Mouse (Mus musculus): ENCODE results near the gene Rasa3. TPM values are rescaled to one million over a fixed set of nuclear protein-coding genes. Genes with fewer than 3 reads are reported as not detected.
A peak's percentile ranks its signal among the peaks of the same experiment; 100 is the strongest.

The Rasa3 gene
- polyA plus RNA-seq, 1 experiment from 2014 or later = 32.6 TPM

GRCm38 (mm10) chr8:13688461-13688860 is 11.1 kb upstream of the Rasa3 start:
- Histone ChIP-seq H3K27ac (no peak overlapping the region), H3K4me3 (replicated peaks; ENCODE audit: low read length) (no peak overlapping the region), H3K4me1 (replicated peaks; ENCODE audit: control insufficient read depth, insufficient read depth, low read length) (peaks cover 7% of the 10 kb centered on the region; the same call in 1 of the 2 replicates), H3K36me3 (replicated peaks; ENCODE audit: control insufficient read depth, insufficient read depth) (no peaks in the 10 kb centered on the region), H3K9ac (no peak overlapping the region), H3K4me2 (replicated peaks) (no peak overlapping the region), H3K9me3 (ENCODE audit: control insufficient read depth, low read length) (no peaks in the 10 kb centered on the region), H3K27me3 (ENCODE audit: control insufficient read depth, insufficient read depth, low read length) (no peaks in the 10 kb centered on the region)
- ATAC-seq (ENCODE audit: low FRiP score) (no peak), DNase-seq (ENCODE audit: low spot score) (no peak)
- 53% methylated on average over 6 of the region's 6 CpGs for WGBS

GRCm38 (mm10) chr8:13687941-13688340 is 10.5 kb upstream of the Rasa3 start:
- ATAC-seq (ENCODE audit: low FRiP score) (no peak), DNase-seq (ENCODE audit: low spot score) (no peak)
- Histone ChIP-seq H3K27me3 (ENCODE audit: control insufficient read depth, insufficient read depth, low read length) (no peaks in the 10 kb centered on the region), H3K9ac (no peak overlapping the region), H3K9me3 (ENCODE audit: control insufficient read depth, low read length) (no peaks in the 10 kb centered on the region), H3K36me3 (replicated peaks; ENCODE audit: control insufficient read depth, insufficient read depth) (no peaks in the 10 kb centered on the region), H3K27ac (no peak overlapping the region), H3K4me1 (replicated peaks; ENCODE audit: control insufficient read depth, insufficient read depth, low read length) (peaks cover 7% of the 10 kb centered on the region; the same call in 1 of the 2 replicates), H3K4me2 (replicated peaks) (no peak overlapping the region), H3K4me3 (replicated peaks; ENCODE audit: low read length) (no peak overlapping the region)
- WGBS = 79% methylated on average over 4 of the region's 4 CpGs

- H3K9ac ChIP-seq = no peak overlapping the region
- H3K36me3 ChIP-seq (replicated peaks; ENCODE audit: control insufficient read depth, insufficient read depth) = no peaks in the 10 kb centered on the region
- H3K27me3 ChIP-seq (ENCODE audit: control insufficient read depth, insufficient read depth, low read length) = no peaks in the 10 kb centered on the region
- H3K4me1 ChIP-seq (replicated peaks; ENCODE audit: control insufficient read depth, insufficient read depth, low read length) = peaks cover 2% of the 10 kb centered on the region; the same call in 1 of the 2 replicates
- 95% methylated on average over 8 of the region's 8 CpGs for WGBS
- H3K4me2 ChIP-seq (replicated peaks) = no peak overlapping the region
- DNase-seq (ENCODE audit: low spot score) (no peak), ATAC-seq (ENCODE audit: low FRiP score) (no peak)
- H3K4me3 ChIP-seq (replicated peaks; ENCODE audit: low read length) = no peak overlapping the region
- H3K9me3 ChIP-seq (ENCODE audit: control insufficient read depth, low read length) = no peaks in the 10 kb centered on the region
- H3K27ac ChIP-seq = no peak overlapping the region
Observed at GRCm38 (mm10) chr8:13687101-13687717, 9.8 kb upstream of the Rasa3 start.

- WGBS = 71% methylated on average over 7 of the region's 7 CpGs
Observed at GRCm38 (mm10) chr8:13686426-13686825, 9.0 kb upstream of the Rasa3 start.

GRCm38 (mm10) chr8:13685674-13686314 is 8.4 kb upstream of the Rasa3 start:
- Histone ChIP-seq H3K4me1 (replicated peaks; ENCODE audit: control insufficient read depth, insufficient read depth, low read length) (no peaks in the 10 kb centered on the region), H3K27ac (no peak overlapping the region), H3K4me3 (replicated peaks; ENCODE audit: low read length) (no peak overlapping the region), H3K4me2 (replicated peaks) (no peak overlapping the region), H3K9me3 (ENCODE audit: control insufficient read depth, low read length) (no peaks in the 10 kb centered on the region), H3K9ac (no peak overlapping the region), H3K36me3 (replicated peaks; ENCODE audit: control insufficient read depth, insufficient read depth) (no peaks in the 10 kb centered on the region), H3K27me3 (ENCODE audit: control insufficient read depth, insufficient read depth, low read length) (no peaks in the 10 kb centered on the region)
- 90% methylated on average over 16 of the region's 16 CpGs for WGBS
- DNase-seq (ENCODE audit: low spot score) (no peak), ATAC-seq (ENCODE audit: low FRiP score) (no peak)

More at GRCm38 (mm10) chr8:13686426-13686825, 9.0 kb upstream of the Rasa3 start:
- H3K9ac ChIP-seq = no peak overlapping the region
- H3K4me2 ChIP-seq (replicated peaks) = no peak overlapping the region
- H3K36me3 ChIP-seq (replicated peaks; ENCODE audit: control insufficient read depth, insufficient read depth) = no peaks in the 10 kb centered on the region
- H3K4me1 ChIP-seq (replicated peaks; ENCODE audit: control insufficient read depth, insufficient read depth, low read length) = no peaks in the 10 kb centered on the region
- H3K27me3 ChIP-seq (ENCODE audit: control insufficient read depth, insufficient read depth, low read length) = no peaks in the 10 kb centered on the region
- DNase-seq (ENCODE audit: low spot score) (no peak), ATAC-seq (ENCODE audit: low FRiP score) (no peak)
- no peak overlapping the region for H3K4me3 ChIP-seq (replicated peaks; ENCODE audit: low read length)
- H3K9me3 ChIP-seq (ENCODE audit: control insufficient read depth, low read length) = no peaks in the 10 kb centered on the region
- no peak overlapping the region for H3K27ac ChIP-seq

- H3K27me3 ChIP-seq (ENCODE audit: control insufficient read depth, insufficient read depth, low read length) = no peaks in the 10 kb centered on the region
- H3K4me2 ChIP-seq (replicated peaks) = no peak overlapping the region
- H3K9ac ChIP-seq = no peak overlapping the region
- ATAC-seq (ENCODE audit: low FRiP score) = no peak
- no peaks in the 10 kb centered on the region for H3K9me3 ChIP-seq (ENCODE audit: control insufficient read depth, low read length)
- WGBS = 77% methylated on average over 7 of the region's 7 CpGs
- no peaks in the 10 kb centered on the region for H3K36me3 ChIP-seq (replicated peaks; ENCODE audit: control insufficient read depth, insufficient read depth)
- no peak overlapping the region for H3K4me3 ChIP-seq (replicated peaks; ENCODE audit: low read length)
- DNase-seq (ENCODE audit: low spot score) = no peak
- H3K27ac ChIP-seq = no peak overlapping the region
- H3K4me1 ChIP-seq (replicated peaks; ENCODE audit: control insufficient read depth, insufficient read depth, low read length) = no peaks in the 10 kb centered on the region
Observed at GRCm38 (mm10) chr8:13684131-13684530, 6.7 kb upstream of the Rasa3 start.

GRCm38 (mm10) chr8:13678182-13678581 is 779 bp upstream of the Rasa3 start:
- Histone ChIP-seq H3K4me1 (replicated peaks; ENCODE audit: control insufficient read depth, insufficient read depth, low read length) (peaks cover 33% of the 10 kb centered on the region), H3K27me3 (ENCODE audit: control insufficient read depth, insufficient read depth, low read length) (no peaks in the 10 kb centered on the region), H3K4me3 (replicated peaks; ENCODE audit: low read length) (peak overlapping the region; percentile 83), H3K9ac (no peak overlapping the region), H3K27ac (no peak overlapping the region), H3K36me3 (replicated peaks; ENCODE audit: control insufficient read depth, insufficient read depth) (no peaks in the 10 kb centered on the region), H3K4me2 (replicated peaks) (peak overlapping the region; percentile 78), H3K9me3 (ENCODE audit: control insufficient read depth, low read length) (no peaks in the 10 kb centered on the region)
- no peak for DNase-seq (ENCODE audit: low spot score)
- ATAC-seq (ENCODE audit: low FRiP score) = no peak
- WGBS = 49% methylated on average over 8 of the region's 8 CpGs

GRCm38 (mm10) chr8:13676701-13677412 is 546 bp downstream of the Rasa3 start:
- under 1% methylated on average over 47 of the region's 47 CpGs for WGBS
- H3K4me3 ChIP-seq (replicated peaks; ENCODE audit: low read length) = peak overlapping the region; percentile 83
- DNase-seq (ENCODE audit: low spot score) (peak; percentile 79), ATAC-seq (ENCODE audit: low FRiP score) (peak; percentile 71)
- H3K36me3 ChIP-seq (replicated peaks; ENCODE audit: control insufficient read depth, insufficient read depth) = no peaks in the 10 kb centered on the region
- peak overlapping the region; percentile 94 for H3K27ac ChIP-seq
- H3K4me1 ChIP-seq (replicated peaks; ENCODE audit: control insufficient read depth, insufficient read depth, low read length) = peaks cover 38% of the 10 kb centered on the region
- H3K4me2 ChIP-seq (replicated peaks) = peak overlapping the region; percentile 78
- H3K9ac ChIP-seq = peak overlapping the region; percentile 81
- no peaks in the 10 kb centered on the region for H3K9me3 ChIP-seq (ENCODE audit: control insufficient read depth, low read length)
- H3K27me3 ChIP-seq (ENCODE audit: control insufficient read depth, insufficient read depth, low read length) = no peaks in the 10 kb centered on the region

- peak overlapping the region; percentile 94 for H3K27ac ChIP-seq
- H3K36me3 ChIP-seq (replicated peaks; ENCODE audit: control insufficient read depth, insufficient read depth) = no peaks in the 10 kb centered on the region
- WGBS = under 1% methylated on average over 12 of the region's 12 CpGs
- peak; percentile 63 for DNase-seq (ENCODE audit: low spot score)
- peak overlapping the region; percentile 83 for H3K4me3 ChIP-seq (replicated peaks; ENCODE audit: low read length)
- H3K27me3 ChIP-seq (ENCODE audit: control insufficient read depth, insufficient read depth, low read length) = no peaks in the 10 kb centered on the region
- peaks cover 38% of the 10 kb centered on the region for H3K4me1 ChIP-seq (replicated peaks; ENCODE audit: control insufficient read depth, insufficient read depth, low read length)
- H3K9ac ChIP-seq = peak overlapping the region; percentile 81
- no peaks in the 10 kb centered on the region for H3K9me3 ChIP-seq (ENCODE audit: control insufficient read depth, low read length)
- ATAC-seq (ENCODE audit: low FRiP score) = 0 out of 2 replicates have a peak, but pooled peaks have one; percentile 16
- H3K4me2 ChIP-seq (replicated peaks) = peak overlapping the region; percentile 78
Observed at GRCm38 (mm10) chr8:13676302-13676700, 1.1 kb downstream of the Rasa3 start.
